Mouse (Mus musculus) G1E (cell line): ENCODE measurements at regions not wholly inside any gene's neighbourhood (a gene's known extent, or its start where the extent isn't known, plus 50 kb on each side); places are given as distances from the start of the nearest gene placed in this dataset.

ENCODE experiments used
- CTCF ChIP-seq: IDR thresholded peaks from 2 replicates; pipeline ENCODE4 v1.5.1; 2012; ENCODE audit warnings: low read depth, low read length, inconsistent platforms, mixed read lengths
- GATA1 ChIP-seq: IDR thresholded peaks from 2 replicates; pipeline ENCODE4 v1.6.1; 2012; ENCODE audit warnings: borderline replicate concordance, low read length, inconsistent platforms, mixed read lengths
- POLR2AphosphoS5 ChIP-seq: IDR thresholded peaks from 2 replicates; pipeline ENCODE4 v1.6.1; 2012; ENCODE audit warnings: low read depth, low read length, inconsistent platforms; ENCODE audit not compliant: insufficient replicate concordance
- TAL1 ChIP-seq: conservative IDR thresholded peaks from 2 replicates; pipeline ENCODE4 v1.6.1; 2012; ENCODE audit warnings: low read depth, low read length, inconsistent platforms, mixed read lengths

DNA sequence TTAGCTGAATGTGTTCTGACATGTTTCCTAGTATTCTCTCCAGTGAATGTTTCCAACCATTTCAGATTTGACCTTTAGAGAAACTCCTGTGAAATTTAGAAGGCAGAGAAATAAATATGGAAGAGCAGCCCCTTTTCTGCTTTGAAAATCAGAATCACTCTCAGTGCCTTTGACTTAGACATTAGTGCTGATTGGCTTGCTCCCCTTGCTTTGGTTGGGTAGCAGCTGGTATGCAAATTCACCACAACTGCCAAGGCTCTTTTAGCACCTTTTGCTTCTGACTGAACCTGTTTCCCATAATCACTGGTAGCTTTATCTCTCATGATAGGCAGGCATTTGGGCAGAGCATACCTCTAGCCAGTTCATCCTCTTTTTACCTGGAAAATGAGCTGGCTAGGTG, 1495.3 kb downstream of the Kcnt2 start:
- TF ChIP-seq CTCF (no peak), POLR2AphosphoS5 (no peak), GATA1 (no peak), TAL1 (no peak)
